Mouse (Mus musculus): Measurements from ENCODE around the gene Gba. TPM values are rescaled to one million over a fixed set of nuclear protein-coding genes. Genes with fewer than 3 reads are reported as not detected.

The Gba gene
- 51.1 and 54.2 TPM in 2 replicates for polyA plus RNA-seq (2012; rRNA removed)

DNA sequence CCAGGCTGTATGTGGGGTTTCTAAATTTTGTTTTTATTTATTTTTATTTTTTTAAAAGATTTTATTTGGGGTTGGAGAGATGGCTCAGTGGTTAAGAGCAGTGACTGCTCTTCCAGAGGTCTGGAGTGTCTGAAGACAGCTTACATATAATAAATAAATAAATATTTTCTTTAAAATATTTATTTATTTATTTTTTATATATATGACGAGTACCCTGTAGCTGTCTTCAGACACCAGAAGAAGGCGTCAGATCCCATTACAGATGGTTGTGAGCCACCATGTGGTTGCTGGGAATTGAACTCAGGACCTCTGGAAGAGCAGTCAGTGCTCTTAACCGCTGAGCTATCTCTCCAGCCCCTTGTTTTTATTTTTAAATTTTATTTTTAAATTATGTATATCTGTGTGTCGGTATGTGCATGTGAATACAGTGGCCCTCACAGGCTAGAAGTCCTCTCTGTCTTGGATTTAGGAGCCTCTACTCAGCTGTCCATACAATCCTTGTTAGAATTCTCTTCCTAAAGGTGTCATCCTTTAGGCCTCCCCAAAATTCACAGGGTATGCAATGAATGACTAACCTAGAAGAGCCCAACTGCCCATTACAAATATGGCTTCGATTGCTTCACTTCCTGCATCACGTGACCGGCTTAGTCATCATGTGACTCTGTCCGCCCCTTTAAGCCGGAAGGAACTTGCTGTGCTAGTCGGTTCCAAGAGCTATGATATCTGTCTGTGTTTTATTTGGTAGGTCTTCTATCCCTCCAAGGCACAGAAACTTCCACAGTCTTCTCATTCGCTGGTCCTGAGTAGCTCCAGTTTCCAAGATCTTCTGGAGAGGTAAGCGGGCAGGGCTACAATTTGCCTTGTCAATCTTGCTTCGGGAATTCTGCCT lies at the start of gene Gba:
Gene Gba (plus strand): TSS at position 676 of the 889 bp plus-strand sequence.

DNA sequence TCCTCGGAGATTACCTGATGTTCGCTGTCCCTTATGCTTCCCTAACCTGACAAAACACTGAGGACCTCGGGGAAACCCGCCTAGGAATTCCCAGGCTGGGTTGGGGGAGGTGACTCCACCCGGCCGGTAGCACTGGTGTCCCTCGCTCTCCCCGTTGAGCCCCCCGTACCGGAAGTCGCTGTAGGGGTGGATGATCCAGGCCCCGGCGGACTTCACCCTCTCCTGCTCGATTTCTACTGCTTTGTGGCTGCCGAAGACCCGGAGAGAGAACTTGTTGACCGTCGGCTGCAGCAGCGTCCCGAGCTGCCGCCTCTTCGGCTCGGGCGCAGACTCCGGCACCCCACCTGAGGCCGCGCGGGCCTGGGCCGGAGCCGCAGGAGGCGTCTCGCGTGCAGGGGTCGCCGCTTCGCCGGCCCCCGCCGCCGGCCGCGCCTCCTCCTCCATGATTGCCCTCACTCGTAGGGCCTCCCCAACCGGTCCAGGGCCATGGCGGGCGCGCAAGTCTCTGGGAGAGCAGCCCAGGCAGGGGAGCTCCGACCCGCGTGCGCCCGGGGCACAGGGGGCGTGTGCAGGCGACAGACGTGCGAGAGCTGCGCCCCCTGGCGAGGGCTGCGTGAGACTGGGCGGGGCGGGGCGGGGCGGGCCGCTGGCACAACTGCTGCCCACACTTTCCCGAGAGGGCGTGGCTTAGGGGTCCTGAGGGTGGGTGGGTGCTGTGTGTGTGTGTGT lies 42.9 kb upstream of the Gba start, which contains the start of gene Hcn3:
Gene Hcn3 (minus strand): TSS at position 581 of the 729 bp plus-strand sequence.

DNA sequence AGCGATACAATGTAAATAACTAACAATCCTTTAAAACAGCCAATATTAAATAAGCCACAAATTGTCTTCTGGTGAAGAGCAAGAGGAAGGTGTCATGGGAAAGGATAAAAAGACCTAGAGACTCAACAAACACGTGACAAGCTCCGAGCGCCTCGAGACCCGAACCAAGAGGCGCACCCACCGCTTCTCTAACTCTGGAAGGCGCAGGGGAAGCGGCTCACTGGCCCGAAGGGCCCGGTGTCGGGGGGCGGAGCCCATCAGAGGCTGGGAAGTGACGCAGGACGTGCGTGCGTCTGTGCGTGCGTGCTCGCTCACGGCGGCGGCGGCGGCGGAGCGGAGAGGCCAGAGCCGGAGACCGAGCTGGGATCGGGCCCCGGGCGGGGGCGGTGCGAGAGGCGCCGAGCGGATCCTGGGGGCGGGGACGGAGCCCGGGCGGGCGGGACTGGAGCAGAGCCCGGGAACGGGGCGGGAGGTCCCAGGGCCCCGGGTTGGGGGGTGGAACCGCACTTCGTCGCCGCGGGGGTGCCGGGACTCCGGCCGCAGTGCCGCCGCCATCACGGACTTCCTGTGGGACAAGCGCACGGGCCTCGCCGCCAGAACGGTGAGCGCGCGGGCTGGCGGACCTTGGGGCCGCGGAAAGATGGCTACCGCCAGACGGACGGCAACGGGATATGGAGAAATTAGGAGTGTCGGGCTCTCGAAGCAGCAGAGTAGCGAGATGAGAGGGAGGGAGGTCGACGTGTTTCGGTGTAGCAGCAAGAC lies 38.0 kb upstream of the Gba start, which contains the start of gene Clk2:
Gene Clk2 (plus strand): TSS at position 290 of the 762 bp plus-strand sequence.

DNA sequence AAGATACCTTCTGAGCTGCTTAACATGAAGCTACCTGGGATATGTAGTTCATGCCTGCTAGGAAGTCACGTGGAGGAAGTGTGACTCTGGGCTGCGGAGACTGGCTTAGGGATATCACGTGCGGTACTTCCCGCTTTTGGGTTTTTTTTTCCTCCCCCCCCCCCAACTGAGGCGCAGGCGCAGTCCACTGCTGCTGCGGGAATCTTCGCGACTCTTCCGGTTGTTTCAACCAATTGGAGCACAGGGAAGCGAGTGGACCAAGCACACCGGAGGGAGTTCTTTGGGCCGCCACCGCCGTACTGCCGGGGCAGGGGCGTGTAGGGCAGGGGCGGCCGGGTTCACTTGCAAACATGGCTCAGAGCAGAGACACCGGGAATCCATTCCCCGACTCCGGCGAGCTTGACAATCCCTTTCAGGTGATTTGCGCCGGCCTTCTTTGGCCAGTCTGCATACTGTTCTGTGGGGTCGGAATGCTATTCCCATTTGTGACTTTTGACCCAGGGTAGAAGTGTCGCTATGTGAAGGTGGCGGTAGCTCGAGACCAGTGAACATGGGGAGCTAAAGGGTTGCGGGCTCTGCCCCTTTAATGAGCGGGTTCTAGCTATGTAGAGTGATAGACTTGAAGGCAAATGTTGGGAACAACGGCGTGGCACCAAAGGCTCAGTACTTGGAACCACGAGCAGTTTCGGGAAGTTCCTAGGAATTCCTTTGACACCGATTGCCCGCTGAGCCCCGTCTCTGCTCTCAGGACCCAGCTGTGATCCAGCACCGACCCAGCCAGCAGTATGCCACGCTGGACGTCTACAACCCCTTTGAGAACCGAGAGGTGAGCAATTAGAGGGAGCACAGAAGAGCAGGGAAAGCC lies 25.3 kb upstream of the Gba start, which contains the start of gene Scamp3:
Gene Scamp3 (plus strand): TSS at position 232 of the 865 bp plus-strand sequence.

DNA sequence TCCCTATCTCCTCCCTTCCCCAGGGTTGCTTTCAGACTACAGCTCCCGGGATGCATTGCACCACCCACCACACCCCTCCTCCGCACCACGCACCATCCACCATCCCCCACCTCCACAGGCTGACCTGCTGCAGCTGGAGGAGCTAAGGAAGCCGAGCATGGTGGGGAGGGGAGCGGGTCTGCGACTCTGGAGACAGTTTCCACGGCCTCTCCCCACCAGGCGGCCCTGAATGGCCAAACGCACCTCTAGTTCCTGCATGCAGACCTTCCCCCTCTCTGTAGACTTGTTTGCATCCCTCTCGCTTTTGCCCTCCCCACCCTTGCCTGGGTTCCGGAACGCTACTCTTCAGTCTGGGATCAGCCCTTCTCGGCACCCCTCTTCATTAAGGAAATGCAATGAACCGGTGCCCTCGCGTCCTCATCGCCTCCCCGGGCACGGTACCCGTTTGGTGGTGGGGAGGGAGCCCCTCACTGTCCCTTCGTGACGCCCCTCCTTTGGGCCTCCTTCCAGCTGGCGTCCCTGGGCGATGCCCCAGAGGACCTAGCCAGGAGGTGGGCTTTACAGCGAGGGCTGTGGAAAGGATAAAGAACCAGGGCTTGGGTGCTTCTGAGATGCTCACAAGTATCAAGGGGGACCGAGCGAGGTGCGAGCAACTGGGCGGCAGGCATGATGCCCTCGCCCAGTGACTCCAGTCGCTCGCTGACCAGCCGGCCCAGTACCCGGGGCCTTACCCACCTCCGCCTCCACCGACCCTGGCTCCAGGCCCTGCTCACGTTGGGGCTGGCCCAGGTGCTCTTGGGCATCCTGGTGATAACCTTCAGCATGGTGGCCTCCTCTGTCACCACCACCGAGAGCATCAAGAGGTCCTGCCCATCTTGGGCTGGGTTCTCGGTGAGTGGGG lies 19.4 kb upstream of the Gba start, which contains the start of gene Fam189b:
Gene Fam189b (plus strand): TSS at position 86 of the 901 bp plus-strand sequence.

DNA sequence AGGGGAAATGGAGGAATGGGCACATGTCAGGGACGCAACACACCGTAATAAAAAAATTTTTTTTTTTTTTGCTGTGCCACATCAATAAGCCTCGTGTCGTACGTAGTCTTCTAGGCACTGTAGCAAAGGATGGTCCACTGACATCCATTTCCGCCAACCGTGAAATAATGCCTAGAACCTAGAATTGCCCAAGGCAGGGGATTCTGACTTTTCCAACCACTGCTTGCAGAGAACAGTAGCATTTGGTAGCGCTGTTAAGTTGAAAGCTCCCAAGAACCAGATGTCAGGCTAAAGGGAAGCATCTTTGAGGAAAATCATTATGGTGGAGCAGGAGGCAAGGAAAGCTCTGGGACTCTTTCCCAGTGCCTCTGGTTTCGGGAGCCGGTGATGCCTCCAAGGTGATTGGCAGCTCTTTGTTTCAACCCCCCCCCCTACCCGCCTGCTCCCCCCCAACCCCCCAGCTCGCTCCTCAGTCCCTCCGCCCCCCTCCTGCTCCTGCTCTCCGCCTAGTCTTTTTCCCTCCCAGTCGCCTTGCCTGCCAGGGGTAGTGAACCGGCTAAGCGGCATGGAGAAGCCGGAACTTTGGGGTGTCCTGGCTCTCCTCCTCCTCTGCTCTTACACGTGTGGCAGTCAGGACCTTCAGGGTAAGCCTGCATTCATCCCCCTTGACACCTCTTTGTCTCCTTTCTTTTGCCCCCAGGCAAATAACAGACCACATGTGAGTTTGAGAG lies 12.1 kb downstream of the Gba start, which contains the start of gene Thbs3:
Gene Thbs3 (plus strand): TSS at position 500 of the 731 bp plus-strand sequence.

DNA sequence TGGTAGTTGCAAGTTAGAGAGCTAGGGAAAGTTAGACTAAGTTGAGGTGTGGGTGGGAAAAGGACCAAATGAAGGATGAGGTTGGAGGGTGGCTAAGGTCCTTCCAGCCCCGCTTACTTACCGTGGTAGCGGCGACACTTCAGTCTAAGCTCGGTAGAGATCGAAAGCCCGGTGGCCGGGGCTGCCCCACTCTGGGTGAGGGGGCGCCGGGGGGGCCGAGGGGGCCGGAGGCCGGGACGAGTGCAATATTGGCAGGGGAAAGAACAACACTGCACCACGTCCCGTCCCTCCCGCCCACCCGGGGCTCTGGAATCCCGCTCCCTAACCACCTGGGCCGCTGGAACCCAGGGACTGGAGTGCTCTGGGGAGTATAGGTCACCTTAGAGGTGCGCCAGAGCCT lies 24.2 kb downstream of the Gba start, which contains the start of gene Mtx1:
Gene Mtx1 (minus strand): TSS at position 189 of the 400 bp plus-strand sequence.

DNA sequence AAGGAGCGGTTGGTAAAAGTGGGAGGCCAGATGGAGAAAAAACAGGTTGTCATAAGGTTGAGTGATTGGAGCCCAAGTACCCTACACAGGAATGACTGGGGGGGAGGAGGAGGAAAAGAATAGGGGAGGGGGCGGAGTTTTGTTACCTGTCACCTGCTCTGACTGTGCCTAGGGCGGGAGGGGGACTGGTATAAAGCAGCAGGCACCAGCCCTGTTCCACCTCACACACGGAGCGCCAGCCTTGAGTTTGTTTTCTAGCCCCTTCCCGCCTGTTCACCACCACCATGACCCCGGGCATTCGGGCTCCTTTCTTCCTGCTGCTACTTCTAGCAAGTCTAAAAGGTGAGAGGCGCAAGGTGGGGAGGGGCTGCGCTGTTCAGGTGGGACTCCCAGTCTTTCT lies 26.1 kb downstream of the Gba start, which contains the start of gene Muc1:
Gene Muc1 (plus strand): TSS at position 222 of the 400 bp plus-strand sequence.

DNA sequence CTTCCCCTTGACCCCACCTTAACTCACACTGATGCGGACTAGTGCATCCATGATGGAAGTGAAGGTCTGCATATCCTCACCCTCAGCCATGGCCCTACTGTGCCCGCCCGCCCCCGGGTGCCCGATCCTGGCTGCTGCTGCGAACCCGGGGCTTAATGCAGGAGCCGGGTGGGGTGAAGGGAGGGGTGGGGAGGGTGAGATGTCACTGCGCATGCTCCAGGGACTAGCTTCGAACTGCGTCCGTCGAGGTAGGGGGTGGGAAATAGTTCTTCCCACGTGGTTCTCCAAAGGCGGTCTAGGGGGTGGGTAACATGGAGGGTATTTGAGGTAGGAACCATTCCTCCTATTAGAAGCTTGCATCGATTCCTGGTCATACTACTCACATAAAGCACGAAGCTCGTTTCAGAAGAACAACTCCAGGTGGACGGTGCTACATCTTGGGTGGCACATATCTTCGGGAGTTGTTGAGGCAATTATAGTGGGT lies 43.0 kb downstream of the Gba start, which contains the start of gene Krtcap2:
Gene Krtcap2 (plus strand): TSS at position 279 of the 484 bp plus-strand sequence.

DNA sequence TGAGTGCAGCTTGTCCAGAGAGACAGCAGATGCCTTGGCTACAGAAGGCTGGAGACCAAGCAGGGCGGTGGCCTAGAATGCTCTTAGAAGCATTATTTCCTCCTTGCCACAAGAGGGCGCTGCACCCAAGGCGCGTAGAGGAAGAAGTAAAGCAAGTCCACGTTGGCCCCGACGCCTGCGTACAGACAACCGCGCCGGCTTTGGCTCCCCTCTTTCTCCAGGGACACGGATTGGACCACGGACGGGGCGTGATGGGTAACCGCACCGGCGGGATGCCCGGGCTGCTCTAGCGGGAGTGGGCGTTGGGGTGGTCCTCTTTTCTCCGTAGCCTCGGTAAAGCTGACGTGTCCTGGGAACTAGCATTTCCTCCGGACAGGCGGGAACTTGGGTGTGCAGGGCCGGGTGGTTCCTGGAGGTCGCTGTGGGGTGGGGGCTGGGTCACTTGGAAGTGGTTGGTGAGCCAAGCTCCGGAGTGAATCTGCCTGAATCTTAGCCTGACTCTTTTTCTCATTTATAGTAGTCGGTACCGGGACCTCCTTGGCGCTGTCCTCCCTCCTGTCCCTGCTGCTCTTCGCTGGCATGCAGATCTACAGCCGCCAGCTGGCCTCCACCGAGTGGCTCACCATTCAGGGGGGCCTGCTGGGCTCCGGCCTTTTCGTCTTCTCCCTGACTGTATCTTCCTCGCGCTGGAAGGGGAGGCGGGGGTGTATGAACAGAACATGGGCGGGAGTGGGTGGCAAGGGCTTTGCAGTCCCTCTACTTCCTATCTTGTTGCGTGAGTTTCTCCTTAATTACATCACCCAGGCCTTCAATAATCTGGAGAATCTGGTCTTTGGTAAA lies 43.8 kb downstream of the Gba start, which contains the start of gene Trim46:
Gene Trim46 (minus strand): TSS at position 49 of the 840 bp plus-strand sequence.

Other genes starting within 250 kb of the Gba start
- 108 and 121 TPM in 2 replicates for gene Rusc1, start 109.6 kb upstream of the Gba start, polyA plus RNA-seq (2012; rRNA removed)
- 0.04 TPM in 1 of 2 replicates, not detected in the other for gene Gm43738, start 101.8 kb upstream of the Gba start, polyA plus RNA-seq (2012; rRNA removed)
- 171 and 173 TPM in 2 replicates for gene Fdps, start 101.0 kb upstream of the Gba start, polyA plus RNA-seq (2012; rRNA removed)
- 0.16 and 0.20 TPM in 2 replicates for gene Pklr, start 66.8 kb upstream of the Gba start, polyA plus RNA-seq (2012; rRNA removed)
- 39.0 and 45.4 TPM in 2 replicates for gene Hcn3, start 42.7 kb upstream of the Gba start, polyA plus RNA-seq (2012; rRNA removed)
- 134 and 139 TPM in 2 replicates for gene Clk2, start 38.1 kb upstream of the Gba start, polyA plus RNA-seq (2012; rRNA removed)
- gene Scamp3, start 25.5 kb upstream of the Gba start, polyA plus RNA-seq (2012; rRNA removed): 126 and 132 TPM in 2 replicates
- 73.1 and 87.3 TPM in 2 replicates for gene Fam189b, start 19.8 kb upstream of the Gba start, polyA plus RNA-seq (2012; rRNA removed)
- gene Thbs3, start 12.3 kb downstream of the Gba start, polyA plus RNA-seq (2012; rRNA removed): 175 and 182 TPM in 2 replicates
- 162 and 175 TPM in 2 replicates for gene Mtx1, start 24.2 kb downstream of the Gba start, polyA plus RNA-seq (2012; rRNA removed)
- 9.0 and 10.7 TPM in 2 replicates for gene Muc1, start 26.1 kb downstream of the Gba start, polyA plus RNA-seq (2012; rRNA removed)
- gene Krtcap2, start 43.0 kb downstream of the Gba start, polyA plus RNA-seq (2012; rRNA removed): 101 and 102 TPM in 2 replicates
- 104 and 109 TPM in 2 replicates for gene Trim46, start 43.4 kb downstream of the Gba start, polyA plus RNA-seq (2012; rRNA removed)
- 175 and 201 TPM in 2 replicates for gene Dpm3, start 56.4 kb downstream of the Gba start, polyA plus RNA-seq (2012; rRNA removed)
- 57.4 and 74.4 TPM in 2 replicates for gene Slc50a1, start 67.6 kb downstream of the Gba start, polyA plus RNA-seq (2012; rRNA removed)
- gene Efna1, start 78.2 kb downstream of the Gba start, polyA plus RNA-seq (2012; rRNA removed): 12.7 and 19.2 TPM in 2 replicates
- 50.5 and 63.6 TPM in 2 replicates for gene Efna3, start 120.0 kb downstream of the Gba start, polyA plus RNA-seq (2012; rRNA removed)
- gene Efna4, start 135.1 kb downstream of the Gba start, polyA plus RNA-seq (2012; rRNA removed): 23.2 and 25.2 TPM in 2 replicates
- 60.2 and 80.6 TPM in 2 replicates for gene Adam15, start 147.1 kb downstream of the Gba start, polyA plus RNA-seq (2012; rRNA removed)
- 0.31 and 0.36 TPM in 2 replicates for gene Dcst2, start 159.0 kb downstream of the Gba start, polyA plus RNA-seq (2012; rRNA removed)
- gene Dcst1, start 162.3 kb downstream of the Gba start, polyA plus RNA-seq (2012; rRNA removed): 0.05 and 0.10 TPM in 2 replicates
- 2.3 and 4.1 TPM in 2 replicates for gene Zbtb7b, start 191.8 kb downstream of the Gba start, polyA plus RNA-seq (2012; rRNA removed)
- gene Lenep, start 199.9 kb downstream of the Gba start, polyA plus RNA-seq (2012; rRNA removed): 4.3 and 5.9 TPM in 2 replicates
- 44.4 and 51.7 TPM in 2 replicates for gene Flad1, start 208.9 kb downstream of the Gba start, polyA plus RNA-seq (2012; rRNA removed)
- 129 and 142 TPM in 2 replicates for gene Cks1b, start 215.5 kb downstream of the Gba start, polyA plus RNA-seq (2012; rRNA removed)
- 28.8 and 52.2 TPM in 2 replicates for gene Shc1, start 215.5 kb downstream of the Gba start, polyA plus RNA-seq (2012; rRNA removed)
- 63.1 and 63.3 TPM in 2 replicates for gene Pygo2, start 227.3 kb downstream of the Gba start, polyA plus RNA-seq (2012; rRNA removed)
- 11.9 and 16.8 TPM in 2 replicates for gene Pbxip1, start 233.8 kb downstream of the Gba start, polyA plus RNA-seq (2012; rRNA removed)